Comparison of ENCODE assay signal across 30 mouse cellular contexts in genomic region chr6:99842723-99843122, GRCm38 (mm10).
"Had no signal": no experiment of that assay in that cellular context is flagged by ENCODE, and none has a peak within 500 bp of the region (broad histone marks: within the 10 kb centered on the region; RNA-seq: fewer than 3 reads in every experiment).

No protein-coding gene starts in this region.

- H3K9me3 ChIP-seq: limb, embryonic 10.5 days; limb, embryonic 12.5 days; limb, embryonic 13.5 days; limb, embryonic 15.5 days; liver, embryonic 12.5 days; liver, embryonic 13.5 days; liver, embryonic 15.5 days; lung, embryonic 15.5 days; megakaryocyte, embryonic 14.5 days; midbrain, embryonic 10.5 days; midbrain, embryonic 12.5 days; midbrain, embryonic 13.5 days; midbrain, embryonic 15.5 days; neural tube, embryonic 12.5 days had no signal

- DNase-seq: left cerebral cortex, postnatal 4 days; liver, embryonic 13.5 days; lung, adult 18-20 months; lung, adult 2 months; lung, embryonic 14.5 days; lung, postnatal 10 days; lung, postnatal 14 days; lung, postnatal 36 days; midbrain, embryonic 14.5 days had no signal

- H3K27me3 ChIP-seq: liver, embryonic 13.5 days; liver, embryonic 15.5 days; lung, embryonic 15.5 days; neural tube, embryonic 12.5 days had no signal

- H3K36me3 ChIP-seq: limb, embryonic 10.5 days; limb, embryonic 12.5 days; limb, embryonic 13.5 days; limb, embryonic 15.5 days; liver, embryonic 12.5 days; liver, embryonic 13.5 days; liver, embryonic 15.5 days; lung, embryonic 15.5 days; midbrain, embryonic 10.5 days; midbrain, embryonic 12.5 days; midbrain, embryonic 13.5 days; midbrain, embryonic 15.5 days; neural tube, embryonic 12.5 days had no signal

- ATAC-seq: liver, embryonic 12.5 days; lung, postnatal 0 days; midbrain, embryonic 13.5 days; midbrain, embryonic 15.5 days; midbrain, embryonic 16.5 days had no signal

- H3K4me2 ChIP-seq: limb, embryonic 12.5 days; limb, embryonic 13.5 days; limb, embryonic 15.5 days; liver, embryonic 11.5 days; liver, embryonic 12.5 days; liver, embryonic 13.5 days; liver, embryonic 15.5 days; lung, embryonic 14.5 days; lung, embryonic 15.5 days; midbrain, embryonic 11.5 days; midbrain, embryonic 12.5 days; midbrain, embryonic 13.5 days; midbrain, embryonic 15.5 days; neural tube, embryonic 12.5 days had no signal

- H3K27ac ChIP-seq: left cerebral cortex, adult 2 months; limb, embryonic 10.5 days; limb, embryonic 12.5 days; limb, embryonic 13.5 days; limb, embryonic 15.5 days; liver, embryonic 12.5 days; liver, embryonic 13.5 days; liver, embryonic 14.5 days; liver, embryonic 15.5 days; lung, embryonic 15.5 days; macrophage; midbrain, embryonic 12.5 days; midbrain, embryonic 13.5 days; midbrain, embryonic 15.5 days; neural tube, embryonic 12.5 days had no signal

- H3K4me3 ChIP-seq: left cerebral cortex, adult 2 months; limb, embryonic 10.5 days; limb, embryonic 12.5 days; limb, embryonic 13.5 days; limb, embryonic 15.5 days; liver, embryonic 12.5 days; liver, embryonic 13.5 days; liver, embryonic 15.5 days; lung, embryonic 15.5 days; megakaryocyte, embryonic 14.5 days; midbrain, embryonic 10.5 days; midbrain, embryonic 12.5 days; midbrain, embryonic 13.5 days; midbrain, embryonic 15.5 days; myocyte; neural tube, embryonic 12.5 days had no signal

- H3K9ac ChIP-seq: limb, embryonic 12.5 days; limb, embryonic 13.5 days; limb, embryonic 15.5 days; liver, embryonic 12.5 days; liver, embryonic 13.5 days; liver, embryonic 14.5 days; liver, embryonic 15.5 days; lung, embryonic 14.5 days; lung, embryonic 15.5 days; midbrain, embryonic 12.5 days; midbrain, embryonic 13.5 days; midbrain, embryonic 15.5 days; neural tube, embryonic 12.5 days had no signal

- H3K4me1 ChIP-seq: liver, embryonic 12.5 days; liver, embryonic 13.5 days; liver, embryonic 15.5 days; megakaryocyte, embryonic 14.5 days had no signal
